In genomic region chr8:94916960-94917324, GRCm38 (mm10) we compare ENCODE assay signal across 7 mouse cellular contexts. TPM values are rescaled to one million over a fixed set of nuclear protein-coding genes. Genes with fewer than 3 reads are reported as not detected.
DNase-seq lines count a peak whose midpoint lies in the region; ATAC-seq and TF ChIP-seq lines count a peak whose summit lies in the region.

No protein-coding gene starts in this region.

- H3K4me2 ChIP-seq in lung, embryonic 15.5 days = peak overlapping the region; percentile 91
- peak overlapping the region; percentile 47 for H3K4me2 ChIP-seq in limb, embryonic 11.5 days (ENCODE audit: low read depth, severe bottlenecking)

- ATAC-seq in lung, embryonic 15.5 days (ENCODE audit: borderline replicate concordance, extremely low read depth, low FRiP score, low TSS enrichment) = no peak
- peak; percentile 26; the same call in 1 of the 2 replicates for ATAC-seq in limb, embryonic 11.5 days (ENCODE audit: insufficient number of reproducible peaks, low FRiP score, low TSS enrichment, low read depth)

- H3K36me3 ChIP-seq in lung, embryonic 15.5 days = peaks cover 10% of the 10 kb centered on the region
- H3K36me3 ChIP-seq in limb, embryonic 11.5 days (ENCODE audit: control insufficient read depth, insufficient read depth, low read length) = no peaks in the 10 kb centered on the region; the same call in 1 of the 2 replicates
- no peaks in the 10 kb centered on the region for H3K36me3 ChIP-seq in small intestine, adult 2 months (ENCODE audit: control insufficient read depth, insufficient read depth, low read length)

- no peak for DNase-seq in lung, postnatal 36 days
- no peak for DNase-seq in limb, embryonic 11.5 days (ENCODE audit: low spot score)
- no peak for DNase-seq in right cerebral cortex, adult 18-20 months
- DNase-seq in cerebellum, postnatal 25 days = no peak

- H3K9ac ChIP-seq in lung, embryonic 15.5 days = peak overlapping the region; percentile 92
- H3K9ac ChIP-seq in limb, embryonic 11.5 days (ENCODE audit: low read length) = peak overlapping the region; percentile 94

- 0 out of 2 replicates have a peak, but pooled peaks cover 3% of the 10 kb centered on the region for H3K27me3 ChIP-seq in lung, embryonic 15.5 days
- H3K27me3 ChIP-seq in limb, embryonic 11.5 days (ENCODE audit: control insufficient read depth, insufficient read depth, low read length) = 0 out of 2 replicates have a peak, but pooled peaks cover 4% of the 10 kb centered on the region
- peaks cover 11% of the 10 kb centered on the region for H3K27me3 ChIP-seq in small intestine, adult 2 months (ENCODE audit: control insufficient read depth, insufficient read depth, low read length)

- H3K4me1 ChIP-seq in lung, embryonic 15.5 days = peaks cover 44% of the 10 kb centered on the region
- peaks cover 18% of the 10 kb centered on the region for H3K4me1 ChIP-seq in embryonic fibroblast, embryonic 13.5 days (ENCODE audit: control insufficient read depth, insufficient read depth, low read length)
- H3K4me1 ChIP-seq in limb, embryonic 11.5 days (ENCODE audit: control insufficient read depth, insufficient read depth, low read length) = peaks cover 33% of the 10 kb centered on the region
- peaks cover 6% of the 10 kb centered on the region for H3K4me1 ChIP-seq in small intestine, adult 2 months (ENCODE audit: control insufficient read depth, insufficient read depth, insufficient read length, low read length)

- H3K4me3 ChIP-seq in lung, embryonic 15.5 days = peak overlapping the region; percentile 97
- peak overlapping the region; percentile 77 for H3K4me3 ChIP-seq in embryonic fibroblast, embryonic 13.5 days (ENCODE audit: insufficient read depth, low read length)
- H3K4me3 ChIP-seq in limb, embryonic 11.5 days (ENCODE audit: low read depth, low read length) = peak overlapping the region; percentile 84
- peak overlapping the region; percentile 76 for H3K4me3 ChIP-seq in small intestine, adult 2 months (ENCODE audit: low read depth, low read length)

- WGBS in lung, embryonic 15.5 days = 3% methylated on average over 10 of the region's 10 CpGs
- 10% methylated on average over 10 of the region's 10 CpGs for WGBS in limb, embryonic 11.5 days
- 29% methylated on average over 10 of the region's 10 CpGs for WGBS in small intestine, adult 2 months

- TF ChIP-seq CTCF in embryonic fibroblast, embryonic 13.5 days (IDR thresholded peaks at IDR 0.05; ENCODE audit: borderline replicate concordance, insufficient read depth, low read length) = no peak
- TF ChIP-seq CTCF in small intestine, adult 2 months (IDR thresholded peaks at IDR 0.05; ENCODE audit: extremely low read depth, insufficient read length, insufficient replicate concordance, low read depth, low read length) = no peak

- H3K9me3 ChIP-seq in lung, embryonic 15.5 days = no peaks in the 10 kb centered on the region
- H3K9me3 ChIP-seq in limb, embryonic 11.5 days (ENCODE audit: control insufficient read depth, low read length) = no peaks in the 10 kb centered on the region

- TF ChIP-seq POLR2A in embryonic fibroblast, embryonic 13.5 days (IDR thresholded peaks at IDR 0.05; ENCODE audit: low read depth, low read length) = no peak
- TF ChIP-seq POLR2A in small intestine, adult 2 months (IDR thresholded peaks at IDR 0.05; ENCODE audit: low read depth, low read length) = no peak

- H3K27ac ChIP-seq in lung, embryonic 15.5 days = peak overlapping the region; percentile 68
- peak overlapping the region; percentile 82 for H3K27ac ChIP-seq in embryonic fibroblast, embryonic 13.5 days (ENCODE audit: insufficient read depth, low read length)
- peak overlapping the region; percentile 26; the same call in 1 of the 2 replicates for H3K27ac ChIP-seq in limb, embryonic 11.5 days (replicated peaks; ENCODE audit: low read depth, low read length)
- H3K27ac ChIP-seq in small intestine, adult 2 months (ENCODE audit: insufficient read depth, low read depth, low read length) = peak overlapping the region; percentile 31; the same call in 1 of the 2 replicates

RNA-seq across cellular contexts. Expression of gene Ccdc102a, which starts 1.0 kb away (rescaled TPM):
- polyA plus RNA-seq in lung, embryonic 15.5 days (2015; fragmentation: Nextera tagmentation; extraction: Ambion mirVana) = 28.7 and 29.3 TPM in 2 replicates
- polyA plus RNA-seq in embryonic fibroblast, embryonic 13.5 days (2011; ENCODE audit: insufficient read length, low read depth, missing spikeins) = 39.2 and 43.7 TPM in 2 replicates
- polyA plus RNA-seq in limb, embryonic 11.5 days (2014; fragmentation: Nextera tagmentation; extraction: Ambion mirVana) = 38.0 and 39.2 TPM in 2 replicates
- 8.1 TPM in 2 replicates for polyA plus RNA-seq in small intestine, adult 2 months (2012; rRNA removed)

RNA-seq across cellular contexts. Expression of gene Adgrg5, which starts 6.6 kb away (rescaled TPM):
- 0.29 and 0.36 TPM in 2 replicates for polyA plus RNA-seq in lung, embryonic 15.5 days (2015; fragmentation: Nextera tagmentation; extraction: Ambion mirVana)
- 0.49 and 0.63 TPM in 2 replicates for polyA plus RNA-seq in embryonic fibroblast, embryonic 13.5 days (2011; ENCODE audit: insufficient read length, low read depth, missing spikeins)
- 0.21 TPM in 1 of 2 replicates, not detected in the other for polyA plus RNA-seq in limb, embryonic 11.5 days (2014; fragmentation: Nextera tagmentation; extraction: Ambion mirVana)
- polyA plus RNA-seq in small intestine, adult 2 months (2012; rRNA removed) = 10.2 and 15.4 TPM in 2 replicates

RNA-seq across cellular contexts. Expression of gene Dok4, which starts 40.8 kb away (rescaled TPM):
- polyA plus RNA-seq in lung, embryonic 15.5 days (2015; fragmentation: Nextera tagmentation; extraction: Ambion mirVana) = 40.4 and 45.7 TPM in 2 replicates
- 8.7 and 9.3 TPM in 2 replicates for polyA plus RNA-seq in embryonic fibroblast, embryonic 13.5 days (2011; ENCODE audit: insufficient read length, low read depth, missing spikeins)
- polyA plus RNA-seq in limb, embryonic 11.5 days (2014; fragmentation: Nextera tagmentation; extraction: Ambion mirVana) = 14.6 and 16.4 TPM in 2 replicates
- polyA plus RNA-seq in small intestine, adult 2 months (2012; rRNA removed) = 58.8 and 156 TPM in 2 replicates

RNA-seq across cellular contexts. Expression of gene Adgrg1, which starts 57.6 kb away (rescaled TPM):
- 35.4 and 35.6 TPM in 2 replicates for polyA plus RNA-seq in lung, embryonic 15.5 days (2015; fragmentation: Nextera tagmentation; extraction: Ambion mirVana)
- polyA plus RNA-seq in embryonic fibroblast, embryonic 13.5 days (2011; ENCODE audit: insufficient read length, low read depth, missing spikeins) = 3.1 and 3.4 TPM in 2 replicates
- 10.6 and 11.1 TPM in 2 replicates for polyA plus RNA-seq in limb, embryonic 11.5 days (2014; fragmentation: Nextera tagmentation; extraction: Ambion mirVana)
- polyA plus RNA-seq in small intestine, adult 2 months (2012; rRNA removed) = 32.3 and 36.4 TPM in 2 replicates

RNA-seq across cellular contexts. Expression of gene Polr2c, which starts 59.7 kb away (rescaled TPM):
- 161 and 164 TPM in 2 replicates for polyA plus RNA-seq in lung, embryonic 15.5 days (2015; fragmentation: Nextera tagmentation; extraction: Ambion mirVana)
- 84.6 and 92.0 TPM in 2 replicates for polyA plus RNA-seq in embryonic fibroblast, embryonic 13.5 days (2011; ENCODE audit: insufficient read length, low read depth, missing spikeins)
- polyA plus RNA-seq in limb, embryonic 11.5 days (2014; fragmentation: Nextera tagmentation; extraction: Ambion mirVana) = 178 and 189 TPM in 2 replicates
- polyA plus RNA-seq in small intestine, adult 2 months (2012; rRNA removed) = 32.3 and 57.1 TPM in 2 replicates

Comparison
In these comparisons a context has a peak if more than half of its experiments do, and no peak if none do; other contexts are left out.
1. H3K27ac ChIP-seq: peak in every context shown above with its lines; median percentile 82 in embryonic fibroblast, embryonic 13.5 days; 68 in lung, embryonic 15.5 days; 31 in small intestine, adult 2 months; 26 in limb, embryonic 11.5 days.